Comparison of ENCODE assay signal across 29 mouse cellular contexts in genomic region chr5:89843478-89843877, GRCm38 (mm10). TPM values are rescaled to one million over a fixed set of nuclear protein-coding genes. Genes with fewer than 3 reads are reported as not detected.
DNase-seq lines count a peak whose midpoint lies in the region; ATAC-seq lines count a peak whose summit lies in the region.
"Had no signal": no experiment of that assay in that cellular context is flagged by ENCODE, and none has a peak within 500 bp of the region (broad histone marks: within the 10 kb centered on the region; RNA-seq: fewer than 3 reads in every experiment).

No protein-coding gene starts in this region.

- WGBS in heart, embryonic 15.5 days: 83% methylated on average over 7 of the region's 7 CpGs

- H3K27me3 ChIP-seq in heart, embryonic 15.5 days: no peaks in the 10 kb centered on the region
- H3K27me3 ChIP-seq: CH12.LX; embryonic facial prominence, embryonic 15.5 days; forebrain, embryonic 12.5 days; hindbrain, embryonic 13.5 days; liver, embryonic 13.5 days; midbrain, embryonic 15.5 days; stomach, embryonic 15.5 days had no signal

- no peak for ATAC-seq in heart, embryonic 15.5 days (replicated peaks; ENCODE audit: insufficient number of reproducible peaks, insufficient read depth, low FRiP score, low read depth)
- no peak for ATAC-seq in cerebellum, adult (ENCODE audit: insufficient number of reproducible peaks, low FRiP score, low TSS enrichment)
- ATAC-seq: activated CD4-positive, CD25-positive, alpha-beta regulatory T cell, adult 4 months; intestine, postnatal 0 days had no signal

- H3K9ac ChIP-seq in heart, embryonic 15.5 days: no peak overlapping the region
- H3K9ac ChIP-seq: embryonic facial prominence, embryonic 15.5 days; forebrain, embryonic 12.5 days; forebrain, postnatal 0 days; hindbrain, embryonic 13.5 days; liver, embryonic 13.5 days; midbrain, embryonic 15.5 days; stomach, embryonic 15.5 days had no signal

- no peaks in the 10 kb centered on the region for H3K9me3 ChIP-seq in heart, embryonic 15.5 days (replicated peaks)
- H3K9me3 ChIP-seq: embryonic facial prominence, embryonic 15.5 days; forebrain, embryonic 12.5 days; hindbrain, embryonic 13.5 days; liver, embryonic 13.5 days; midbrain, embryonic 15.5 days; stomach, embryonic 15.5 days had no signal

- H3K27ac ChIP-seq in heart, embryonic 15.5 days: peak overlapping the region; percentile 78
- H3K27ac ChIP-seq: embryonic facial prominence, embryonic 15.5 days; forebrain, embryonic 12.5 days; hindbrain, embryonic 13.5 days; liver, embryonic 13.5 days; midbrain, embryonic 15.5 days; stomach, embryonic 15.5 days had no signal

- DNase-seq in heart, adult 18-20 months: no peak
- DNase-seq in thymus, postnatal 0 days (ENCODE audit: low spot score): peak; percentile 21
- DNase-seq in thymus, adult 18-20 months: no peak
- DNase-seq in induced T-regulatory cell, adult 2 months (ENCODE audit: low read depth): peak; percentile 7
- no peak for DNase-seq in frontal cortex, postnatal 36 days (ENCODE audit: low spot score in 2 of 2)
- DNase-seq: adrenal gland, adult 2 months; adrenal gland, postnatal 36 days; cerebellum, adult 9-10 months; cerebellum, postnatal 36 days; forebrain, postnatal 0 days; gastrocnemius, postnatal 10 days; kidney, postnatal 14 days; layer of hippocampus, adult 9-11 months; liver, embryonic 13.5 days; lung, adult 18-20 months; lung, postnatal 4 days; right cerebral cortex, postnatal 25 days; thymus, postnatal 25 days had no signal

- H3K4me3 ChIP-seq in heart, embryonic 15.5 days: no peak overlapping the region
- H3K4me3 ChIP-seq: embryonic facial prominence, embryonic 15.5 days; forebrain, embryonic 12.5 days; hindbrain, embryonic 13.5 days; liver, embryonic 13.5 days; midbrain, embryonic 15.5 days; stomach, embryonic 15.5 days had no signal

- no peak overlapping the region for H3K4me2 ChIP-seq in heart, embryonic 15.5 days
- H3K4me2 ChIP-seq: embryonic facial prominence, embryonic 15.5 days; forebrain, embryonic 12.5 days; hindbrain, embryonic 13.5 days; liver, embryonic 13.5 days; midbrain, embryonic 15.5 days; stomach, embryonic 15.5 days had no signal

- H3K36me3 ChIP-seq in heart, embryonic 15.5 days: no peaks in the 10 kb centered on the region
- H3K36me3 ChIP-seq: embryonic facial prominence, embryonic 15.5 days; forebrain, embryonic 12.5 days; hindbrain, embryonic 13.5 days; liver, embryonic 13.5 days; midbrain, embryonic 15.5 days; stomach, embryonic 15.5 days had no signal

- H3K4me1 ChIP-seq in heart, embryonic 15.5 days (replicated peaks): peaks cover 19% of the 10 kb centered on the region

RNA-seq across cellular contexts. Expression of gene Adamts3, which starts 39.7 kb away (rescaled TPM):
- 2.5 and 3.1 TPM in 2 replicates for polyA plus RNA-seq in heart, embryonic 15.5 days (2015; fragmentation: Nextera tagmentation; extraction: Ambion mirVana)
- total RNA-seq in heart, adult 18-20 months (2021): 1 to 10 TPM; 3.5 to 4.4 TPM
- polyA plus RNA-seq in thymus, postnatal 0 days (2015; fragmentation: Nextera tagmentation; extraction: Ambion mirVana): 1.2 and 1.3 TPM in 2 replicates
- total RNA-seq: CH12.LX; neutrophil, adult 5-6 weeks had no signal

Comparison
In these comparisons a context has a peak if more than half of its experiments do, and no peak if none do; other contexts are left out.
1. DNase-seq: peak in thymus, postnatal 0 days (single experiment) and induced T-regulatory cell, adult 2 months (single experiment); none in heart, adult 18-20 months (0 of 2), thymus, adult 18-20 months (0 of 2) and frontal cortex, postnatal 36 days (0 of 2).